Mouse (Mus musculus): Measurements from ENCODE around the gene Ccna1. TPM values are rescaled to one million over a fixed set of nuclear protein-coding genes. Genes with fewer than 3 reads are reported as not detected.

Gene Ccna1
- polyA plus RNA-seq, 1 experiment from 2014 or later = 1.7 TPM

- no peak overlapping the region for H3K27ac ChIP-seq
- WGBS = 56% methylated on average over 8 of the region's 8 CpGs
- no peak overlapping the region for H3K9ac ChIP-seq
- ATAC-seq (ENCODE audit: low FRiP score) (no peak), DNase-seq (ENCODE audit: low spot score) (peak; percentile 55)
- H3K4me3 ChIP-seq (replicated peaks; ENCODE audit: low read length) = no peak overlapping the region
- peaks cover 6% of the 10 kb centered on the region; the same call in 1 of the 2 replicates for H3K4me1 ChIP-seq (replicated peaks; ENCODE audit: control insufficient read depth, insufficient read depth, low read length)
- H3K27me3 ChIP-seq (ENCODE audit: control insufficient read depth, insufficient read depth, low read length) = no peaks in the 10 kb centered on the region
- H3K36me3 ChIP-seq (replicated peaks; ENCODE audit: control insufficient read depth, insufficient read depth) = no peaks in the 10 kb centered on the region
- no peak overlapping the region for H3K4me2 ChIP-seq (replicated peaks)
- H3K9me3 ChIP-seq (ENCODE audit: control insufficient read depth, low read length) = no peaks in the 10 kb centered on the region
These were observed 10.5 kb downstream of the Ccna1 start for GRCm38 (mm10) chr3:55044601-55045370.

GRCm38 (mm10) chr3:55037608-55038007 is 17.7 kb downstream of the Ccna1 start:
- Histone ChIP-seq H3K27me3 (ENCODE audit: control insufficient read depth, insufficient read depth, low read length) (no peaks in the 10 kb centered on the region), H3K4me2 (replicated peaks) (no peak overlapping the region), H3K36me3 (replicated peaks; ENCODE audit: control insufficient read depth, insufficient read depth) (no peaks in the 10 kb centered on the region), H3K4me1 (replicated peaks; ENCODE audit: control insufficient read depth, insufficient read depth, low read length) (no peaks in the 10 kb centered on the region), H3K9ac (no peak overlapping the region), H3K4me3 (replicated peaks; ENCODE audit: low read length) (no peak overlapping the region), H3K27ac (no peak overlapping the region), H3K9me3 (ENCODE audit: control insufficient read depth, low read length) (no peaks in the 10 kb centered on the region)
- ATAC-seq (ENCODE audit: low FRiP score) (no peak), DNase-seq (ENCODE audit: low spot score) (no peak)
- WGBS = 94% methylated on average over 5 of the region's 5 CpGs

- DNase-seq (ENCODE audit: low spot score) (no peak), ATAC-seq (ENCODE audit: low FRiP score) (no peak)
- Histone ChIP-seq H3K36me3 (replicated peaks; ENCODE audit: control insufficient read depth, insufficient read depth) (no peaks in the 10 kb centered on the region), H3K4me1 (replicated peaks; ENCODE audit: control insufficient read depth, insufficient read depth, low read length) (no peaks in the 10 kb centered on the region), H3K9me3 (ENCODE audit: control insufficient read depth, low read length) (no peaks in the 10 kb centered on the region), H3K9ac (no peak overlapping the region), H3K4me3 (replicated peaks; ENCODE audit: low read length) (no peak overlapping the region), H3K27me3 (ENCODE audit: control insufficient read depth, insufficient read depth, low read length) (no peaks in the 10 kb centered on the region), H3K4me2 (replicated peaks) (no peak overlapping the region), H3K27ac (no peak overlapping the region)
- WGBS = 65% methylated on average over 7 of the region's 7 CpGs
These were observed 27.9 kb downstream of the Ccna1 start for GRCm38 (mm10) chr3:55027271-55027840.

GRCm38 (mm10) chr3:55025502-55025901 is 29.8 kb downstream of the Ccna1 start:
- Histone ChIP-seq H3K4me1 (replicated peaks; ENCODE audit: control insufficient read depth, insufficient read depth, low read length) (no peaks in the 10 kb centered on the region), H3K4me2 (replicated peaks) (no peak overlapping the region), H3K27me3 (ENCODE audit: control insufficient read depth, insufficient read depth, low read length) (no peaks in the 10 kb centered on the region), H3K9me3 (ENCODE audit: control insufficient read depth, low read length) (no peaks in the 10 kb centered on the region), H3K4me3 (replicated peaks; ENCODE audit: low read length) (no peak overlapping the region), H3K9ac (no peak overlapping the region), H3K36me3 (replicated peaks; ENCODE audit: control insufficient read depth, insufficient read depth) (no peaks in the 10 kb centered on the region), H3K27ac (no peak overlapping the region)
- WGBS = 81% methylated on average over 3 of the region's 3 CpGs
- DNase-seq (ENCODE audit: low spot score) = no peak
- no peak for ATAC-seq (ENCODE audit: low FRiP score)

- H3K36me3 ChIP-seq (replicated peaks; ENCODE audit: control insufficient read depth, insufficient read depth) = no peaks in the 10 kb centered on the region
- 85% methylated on average over 1 of the region's 1 CpGs for WGBS
- no peak overlapping the region for H3K27ac ChIP-seq
- H3K9ac ChIP-seq = no peak overlapping the region
- no peak for DNase-seq (ENCODE audit: low spot score)
- no peaks in the 10 kb centered on the region for H3K27me3 ChIP-seq (ENCODE audit: control insufficient read depth, insufficient read depth, low read length)
- H3K9me3 ChIP-seq (ENCODE audit: control insufficient read depth, low read length) = no peaks in the 10 kb centered on the region
- ATAC-seq (ENCODE audit: low FRiP score) = no peak
- H3K4me1 ChIP-seq (replicated peaks; ENCODE audit: control insufficient read depth, insufficient read depth, low read length) = no peaks in the 10 kb centered on the region
- H3K4me2 ChIP-seq (replicated peaks) = no peak overlapping the region
- no peak overlapping the region for H3K4me3 ChIP-seq (replicated peaks; ENCODE audit: low read length)
These were observed 32.0 kb downstream of the Ccna1 start for GRCm38 (mm10) chr3:55023347-55023746.

- no peak overlapping the region for H3K4me2 ChIP-seq (replicated peaks)
- H3K36me3 ChIP-seq (replicated peaks; ENCODE audit: control insufficient read depth, insufficient read depth) = no peaks in the 10 kb centered on the region
- H3K9ac ChIP-seq = no peak overlapping the region
- no peaks in the 10 kb centered on the region for H3K4me1 ChIP-seq (replicated peaks; ENCODE audit: control insufficient read depth, insufficient read depth, low read length)
- no peaks in the 10 kb centered on the region for H3K9me3 ChIP-seq (ENCODE audit: control insufficient read depth, low read length)
- no peak overlapping the region for H3K27ac ChIP-seq
- no peak for DNase-seq (ENCODE audit: low spot score)
- no peak for ATAC-seq (ENCODE audit: low FRiP score)
- H3K4me3 ChIP-seq (replicated peaks; ENCODE audit: low read length) = no peak overlapping the region
- WGBS = 79% methylated on average over 1 of the region's 1 CpGs
- H3K27me3 ChIP-seq (ENCODE audit: control insufficient read depth, insufficient read depth, low read length) = no peaks in the 10 kb centered on the region
These were observed 33.1 kb downstream of the Ccna1 start for GRCm38 (mm10) chr3:55022247-55022646.

- DNase-seq (ENCODE audit: low spot score) (no peak), ATAC-seq (ENCODE audit: low FRiP score) (no peak)
- H3K36me3 ChIP-seq (replicated peaks; ENCODE audit: control insufficient read depth, insufficient read depth) = no peaks in the 10 kb centered on the region
- H3K9me3 ChIP-seq (ENCODE audit: control insufficient read depth, low read length) = no peaks in the 10 kb centered on the region
- no peaks in the 10 kb centered on the region for H3K27me3 ChIP-seq (ENCODE audit: control insufficient read depth, insufficient read depth, low read length)
- H3K27ac ChIP-seq = no peak overlapping the region
- no peak overlapping the region for H3K9ac ChIP-seq
- no peak overlapping the region for H3K4me2 ChIP-seq (replicated peaks)
- 61% methylated on average over 4 of the region's 4 CpGs for WGBS
- no peak overlapping the region for H3K4me3 ChIP-seq (replicated peaks; ENCODE audit: low read length)
- H3K4me1 ChIP-seq (replicated peaks; ENCODE audit: control insufficient read depth, insufficient read depth, low read length) = peaks cover 4% of the 10 kb centered on the region; the same call in 1 of the 2 replicates
These were observed 42.8 kb downstream of the Ccna1 start for GRCm38 (mm10) chr3:55012536-55012935.

- whole genome bisulfite sequencing = 36% methylated on average over 7 of the region's 7 CpGs
- no peaks in the 10 kb centered on the region for H3K27me3 ChIP-seq (ENCODE audit: control insufficient read depth, insufficient read depth, low read length)
- no peak overlapping the region for H3K4me3 ChIP-seq (replicated peaks; ENCODE audit: low read length)
- ATAC-seq (ENCODE audit: low FRiP score) (no peak), DNase-seq (ENCODE audit: low spot score) (no peak)
- H3K36me3 ChIP-seq (replicated peaks; ENCODE audit: control insufficient read depth, insufficient read depth) = no peaks in the 10 kb centered on the region
- no peak overlapping the region for H3K27ac ChIP-seq
- H3K9ac ChIP-seq = no peak overlapping the region
- H3K4me2 ChIP-seq (replicated peaks) = no peak overlapping the region
- peaks cover 4% of the 10 kb centered on the region; the same call in 1 of the 2 replicates for H3K4me1 ChIP-seq (replicated peaks; ENCODE audit: control insufficient read depth, insufficient read depth, low read length)
- no peaks in the 10 kb centered on the region for H3K9me3 ChIP-seq (ENCODE audit: control insufficient read depth, low read length)
These were observed 43.6 kb downstream of the Ccna1 start for GRCm38 (mm10) chr3:55011681-55012080.

GRCm38 (mm10) chr3:55008965-55009741 is 46.1 kb downstream of the Ccna1 start:
- no peak for ATAC-seq (ENCODE audit: low FRiP score)
- H3K36me3 ChIP-seq (replicated peaks; ENCODE audit: control insufficient read depth, insufficient read depth) = no peaks in the 10 kb centered on the region

More at GRCm38 (mm10) chr3:55008965-55009741, 46.1 kb downstream of the Ccna1 start:
- no peaks in the 10 kb centered on the region for H3K27me3 ChIP-seq (ENCODE audit: control insufficient read depth, insufficient read depth, low read length)
- H3K4me2 ChIP-seq (replicated peaks) = no peak overlapping the region
- no peak for DNase-seq (ENCODE audit: low spot score)
- H3K27ac ChIP-seq = no peak overlapping the region
- H3K9me3 ChIP-seq (ENCODE audit: control insufficient read depth, low read length) = no peaks in the 10 kb centered on the region
- no peak overlapping the region for H3K9ac ChIP-seq
- H3K4me1 ChIP-seq (replicated peaks; ENCODE audit: control insufficient read depth, insufficient read depth, low read length) = peaks cover 4% of the 10 kb centered on the region; the same call in 1 of the 2 replicates
- WGBS = 39% methylated on average over 6 of the region's 6 CpGs
- H3K4me3 ChIP-seq (replicated peaks; ENCODE audit: low read length) = no peak overlapping the region

All from hindbrain, embryonic 14.5 days (tissue).